Mouse (Mus musculus): ENCODE measurements around the gene Tefm.
"Not testable (repeated sequence)": the region's sequence is repeated elsewhere in the genome, so short reads cannot be mapped to it uniquely, and the experiment has no call there.

Tefm gene

GRCm38 (mm10) chr11:80141825-80142521, at the start of gene Tefm:
Gene Tefm (minus strand): TSS chr11:80142175.
- DNase-seq (ENCODE audit: low spot score) = peak; percentile 92

DNA sequence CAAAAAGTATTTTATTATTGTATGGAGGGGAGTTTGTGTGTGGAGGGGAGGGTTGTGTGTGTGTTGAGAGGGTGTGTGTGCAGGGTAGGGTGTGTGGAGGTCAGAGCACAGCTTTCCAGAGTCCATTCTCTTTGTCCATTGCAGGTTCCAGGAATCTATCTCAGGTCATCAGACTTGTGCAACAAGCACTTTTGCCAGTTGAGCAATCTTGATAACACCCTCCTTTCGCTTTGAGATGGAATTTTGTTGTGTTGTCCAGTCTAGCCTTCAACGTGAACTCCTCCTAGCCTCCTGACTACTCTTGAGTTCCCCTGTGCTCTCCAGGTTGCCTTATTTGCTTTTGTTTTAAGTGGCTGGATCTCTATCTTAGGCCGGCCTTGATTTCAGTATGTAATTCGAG, 48.3 kb upstream of the Tefm start:
- no peak for DNase-seq (ENCODE audit: low spot score)

DNA sequence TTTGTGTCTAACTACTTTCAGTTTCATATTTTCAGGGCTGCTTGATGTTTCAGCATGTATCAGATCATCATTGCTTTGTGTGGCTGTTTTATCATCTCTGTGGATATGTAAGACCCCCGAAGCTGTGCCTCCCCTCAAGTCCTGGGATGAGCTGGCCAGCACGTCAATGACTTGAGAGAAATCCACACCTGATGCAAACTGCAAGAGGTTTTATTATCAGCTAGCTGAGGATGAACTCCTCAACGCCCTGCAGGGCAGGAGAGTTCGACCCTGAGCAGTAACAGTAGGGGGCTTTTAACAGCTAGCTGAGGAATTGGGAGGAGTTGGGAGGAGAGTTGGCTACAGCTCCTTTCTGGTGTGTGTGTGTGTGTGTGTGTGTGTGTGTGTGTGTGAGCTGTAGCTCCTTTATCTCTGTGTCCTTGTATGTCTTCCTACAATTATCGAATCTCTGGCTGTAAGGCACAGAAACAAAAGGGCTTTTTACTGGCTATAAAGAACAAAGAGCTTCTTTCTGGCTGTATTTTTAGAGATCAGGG, 43.5 kb upstream of the Tefm start:
- DNase-seq (ENCODE audit: low spot score) = not testable (repeated sequence)

- DNase-seq (ENCODE audit: low spot score) = no peak
Measured at GRCm38 (mm10) chr11:80184531-80185071, 42.6 kb upstream of the Tefm start.

DNA sequence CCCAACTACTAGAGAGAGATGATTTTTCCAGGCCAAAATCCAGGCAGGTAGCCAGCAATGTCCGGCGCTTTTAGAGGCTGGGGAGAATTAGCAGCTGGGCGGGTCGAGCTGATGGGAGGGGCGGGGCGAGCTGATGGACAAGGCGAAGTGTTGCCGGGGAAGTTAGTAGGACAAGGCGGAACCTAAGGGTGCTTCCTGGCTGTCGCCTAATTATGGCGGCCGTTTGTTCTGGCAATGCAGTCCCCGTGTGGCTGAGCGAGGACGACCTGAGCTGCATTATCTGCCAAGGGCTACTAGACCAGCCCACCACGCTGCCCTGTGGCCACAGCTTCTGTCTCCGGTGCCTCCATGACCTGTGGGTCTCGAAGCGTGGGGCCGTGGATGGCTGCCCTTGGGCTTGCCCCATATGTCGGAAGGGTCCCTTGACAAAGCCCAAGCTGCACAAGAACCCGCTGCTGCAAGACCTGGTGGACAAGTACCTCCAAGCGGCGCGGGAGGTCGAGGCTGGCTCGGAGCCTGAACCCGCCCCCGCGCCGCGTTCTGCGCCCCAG, 41.8 kb upstream of the Tefm start, which contains the start of gene Rnf135:
Gene Rnf135 (plus strand): TSS at position 147 of the 551 bp plus-strand sequence.
- DNase-seq (ENCODE audit: low spot score) = peak; percentile 97

- not testable (repeated sequence) for DNase-seq (ENCODE audit: low spot score)
Measured at GRCm38 (mm10) chr11:80183054-80183704, 41.2 kb upstream of the Tefm start.

GRCm38 (mm10) chr11:80181021-80181749, 39.2 kb upstream of the Tefm start:
- DNase-seq (ENCODE audit: low spot score) = peak; percentile 32

GRCm38 (mm10) chr11:80178316-80178715, 36.3 kb upstream of the Tefm start:
- peak; percentile 64 for DNase-seq (ENCODE audit: low spot score)

GRCm38 (mm10) chr11:80176911-80177895, 35.2 kb upstream of the Tefm start:
- peak; percentile 45 for DNase-seq (ENCODE audit: low spot score)

GRCm38 (mm10) chr11:80173963-80174670, 32.1 kb upstream of the Tefm start:
- DNase-seq (ENCODE audit: low spot score) = no peak

- peak; percentile 62 for DNase-seq (ENCODE audit: low spot score)
Measured at GRCm38 (mm10) chr11:80171884-80172283, 29.9 kb upstream of the Tefm start.

DNA sequence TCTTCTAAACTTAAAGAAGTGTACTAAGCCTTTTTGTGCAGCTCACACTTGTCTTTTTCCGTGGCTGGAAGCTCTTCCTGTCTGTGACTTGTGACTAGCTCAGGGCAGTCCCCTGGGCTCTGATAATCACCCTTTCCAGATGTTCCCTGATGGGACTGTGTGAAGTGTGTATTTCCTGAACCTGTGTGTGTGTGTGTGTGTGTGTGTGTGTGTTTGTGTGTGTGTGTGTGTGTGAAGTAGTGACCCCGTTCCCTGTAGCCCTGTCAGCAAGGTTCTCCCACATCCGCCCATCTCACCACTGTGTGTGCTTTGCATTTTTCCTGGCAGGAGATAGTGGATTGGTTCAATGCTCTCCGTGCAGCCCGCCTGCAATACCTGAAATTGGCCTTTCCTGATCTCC, 28.4 kb upstream of the Tefm start:
- no peak for DNase-seq (ENCODE audit: low spot score)

- no peak for DNase-seq (ENCODE audit: low spot score)
Measured at GRCm38 (mm10) chr11:80169629-80170028, 27.7 kb upstream of the Tefm start.

DNA sequence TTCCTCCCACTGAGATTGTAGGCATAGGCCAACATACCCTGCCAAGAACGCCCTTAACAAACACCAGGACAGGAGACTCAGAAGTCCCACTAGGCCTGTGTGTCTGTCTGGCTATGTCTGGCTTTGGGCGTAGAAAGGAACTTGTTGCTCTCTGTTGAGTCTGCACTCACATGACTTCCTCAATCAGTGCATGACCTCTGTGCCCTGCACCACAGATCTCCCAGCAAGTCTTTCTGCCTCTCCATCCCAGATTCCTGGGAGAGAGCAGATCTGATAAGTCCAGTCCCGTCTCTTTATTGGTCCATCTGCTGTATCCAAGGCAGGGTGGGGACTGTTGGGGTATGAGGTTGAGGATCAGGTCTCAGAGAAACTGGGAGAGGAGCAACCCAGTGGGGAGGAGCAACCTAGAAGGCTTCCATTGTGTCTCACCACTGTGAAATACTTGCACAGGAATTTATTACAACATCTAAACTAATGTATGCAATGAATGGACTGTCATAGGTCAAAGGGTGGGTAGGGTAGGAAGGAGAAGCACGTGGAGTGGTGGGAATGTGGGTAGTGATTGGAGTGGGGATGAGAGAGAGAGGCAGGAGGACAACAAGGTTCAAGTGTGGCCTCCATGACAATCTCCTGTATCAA, 26.8 kb upstream of the Tefm start:
- DNase-seq (ENCODE audit: low spot score) = no peak

DNA sequence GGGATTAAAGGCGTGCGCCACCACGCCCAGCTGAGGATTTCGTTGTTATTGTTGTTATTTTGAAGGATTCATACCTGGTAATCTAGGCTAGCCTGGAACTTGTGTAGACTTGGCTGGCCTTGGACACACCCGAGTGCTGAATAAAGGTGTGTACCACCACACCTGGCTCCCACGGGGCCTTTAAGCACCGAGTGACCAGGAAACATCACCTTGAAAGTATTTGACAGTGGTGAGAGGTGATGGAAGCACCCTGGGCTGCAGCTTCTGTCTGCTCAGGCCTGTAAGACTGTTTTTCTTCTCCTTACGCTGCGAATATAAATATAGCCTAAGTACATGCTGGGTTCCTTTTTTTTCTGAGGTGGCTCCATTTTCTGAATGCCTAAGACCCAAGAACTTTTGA, 26.1 kb upstream of the Tefm start:
- DNase-seq (ENCODE audit: low spot score) = no peak

DNA sequence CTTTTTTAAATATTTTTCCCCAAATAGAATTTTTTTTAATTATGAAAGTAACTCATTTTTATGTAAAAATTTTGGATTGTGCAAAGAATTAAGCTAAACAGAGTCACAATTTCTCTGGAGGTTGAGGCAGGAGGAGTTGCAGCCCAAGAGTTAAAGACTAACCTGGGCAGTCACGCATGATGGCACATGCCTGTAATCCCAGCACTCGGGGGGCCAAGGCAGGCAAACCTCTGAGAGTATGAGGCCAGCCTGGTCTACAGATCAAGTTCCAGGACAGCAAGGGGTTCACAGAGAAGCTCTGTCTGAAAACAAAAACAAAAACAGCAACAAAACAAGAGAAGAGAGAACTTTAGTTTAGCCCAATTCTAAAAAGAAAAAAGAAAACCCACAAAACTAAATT, 22.2 kb upstream of the Tefm start:
- no peak for DNase-seq (ENCODE audit: low spot score)

DNA sequence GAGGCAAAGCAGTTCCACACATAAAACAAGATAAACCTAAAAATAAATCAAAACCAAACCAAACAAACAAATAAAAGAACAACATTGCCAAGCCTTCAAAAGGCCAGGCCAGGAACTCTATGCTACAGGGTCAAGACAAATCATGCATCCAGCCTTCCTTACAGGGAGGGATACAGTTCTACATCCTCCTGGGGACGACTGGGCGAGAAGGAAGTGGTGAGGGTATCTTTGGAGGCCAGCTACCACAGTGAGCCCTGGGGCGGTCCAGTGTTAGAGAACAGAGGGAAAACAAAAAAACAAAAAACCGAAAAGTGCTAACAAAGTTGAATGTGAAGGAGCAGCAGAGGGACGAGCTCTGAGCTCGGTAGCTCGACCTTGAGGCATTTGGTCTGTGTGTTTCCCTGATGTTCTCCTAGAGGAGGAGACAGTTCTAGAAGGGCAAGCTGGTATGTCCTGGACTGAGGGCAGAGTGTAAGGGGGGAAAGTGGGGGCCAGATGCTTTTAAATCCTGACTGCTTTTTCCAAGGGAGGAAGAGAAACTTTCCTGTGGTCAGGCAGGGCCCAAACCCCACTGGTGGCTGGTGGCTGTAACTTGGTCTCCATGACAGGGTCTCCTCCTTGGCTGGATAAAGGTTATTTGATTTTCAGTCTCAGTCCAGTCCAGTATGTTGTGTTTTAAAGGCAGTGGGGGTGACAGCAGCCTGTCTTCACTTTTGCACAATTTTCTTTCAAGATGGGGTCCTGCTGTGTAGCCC, 21.6 kb upstream of the Tefm start:
- no peak for DNase-seq (ENCODE audit: low spot score)

DNA sequence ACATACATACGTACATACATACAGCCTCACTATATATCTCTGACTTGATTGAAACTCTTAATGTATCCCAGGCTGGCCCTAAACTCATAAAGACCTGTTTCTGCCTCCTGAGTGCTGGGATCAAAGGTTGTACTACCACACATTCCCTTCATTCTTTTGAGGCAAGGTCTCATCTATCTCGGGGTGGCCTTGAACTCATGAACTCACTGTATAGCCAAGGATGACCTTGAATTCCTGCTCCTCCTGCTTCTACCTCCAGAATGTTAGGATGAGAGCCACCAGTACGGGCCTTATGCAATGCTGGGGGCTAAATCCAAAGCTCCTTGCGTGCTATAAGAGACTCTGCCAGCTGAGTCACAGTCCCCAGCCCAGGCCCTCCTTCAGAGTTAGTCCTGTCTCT, 19.1 kb upstream of the Tefm start:
- no peak for DNase-seq (ENCODE audit: low spot score)

DNA sequence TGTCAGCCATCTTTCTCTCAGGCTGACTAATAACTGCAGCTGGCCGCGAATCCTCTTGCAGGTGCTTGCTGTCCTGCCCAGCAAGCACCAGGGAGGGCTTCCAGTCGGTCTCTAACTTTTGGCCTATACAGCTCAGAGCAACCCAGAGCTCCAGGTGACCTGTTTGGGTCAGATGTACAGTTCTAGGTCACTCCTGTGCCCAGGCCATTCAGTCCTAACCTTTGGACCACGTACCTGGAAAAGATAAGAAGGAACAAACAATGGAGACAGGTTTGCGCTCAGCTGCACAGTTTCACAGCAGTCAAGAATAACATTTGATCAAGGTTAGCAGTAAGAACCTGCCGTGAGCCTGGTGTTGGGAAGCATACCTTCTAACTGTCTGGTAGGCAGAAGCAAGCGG, 17.0 kb upstream of the Tefm start:
- DNase-seq (ENCODE audit: low spot score) = no peak

Measured in adipocyte (in vitro differentiated cells).